Mouse (Mus musculus) heart, embryonic 12.5 days (tissue): Measurements from ENCODE around the gene Scn1b. TPM values are rescaled to one million over a fixed set of nuclear protein-coding genes. Genes with fewer than 3 reads are reported as not detected.
A peak's percentile ranks its signal among the peaks of the same experiment; 100 is the strongest.

Experiments used
- ATAC-seq: fragments of 200-750 bp; cut with Nextera tagmentation; 2 replicates; pipeline ENCODE4 v1.8.0; 2017; ENCODE audit warnings: moderate TSS enrichment, moderate library complexity; ENCODE audit not compliant: insufficient number of reproducible peaks, low FRiP score
- H3K27ac ChIP-seq: fragments of 300-500 bp; sonication (generic); 2 replicates; pipeline ENCODE4 v1.5.1; 2016; ENCODE audit warnings: mild to moderate bottlenecking, moderate library complexity; ENCODE audit not compliant: poor library complexity, severe bottlenecking
- H3K27me3 ChIP-seq: fragments of 300-500 bp; sonication (generic); replicated peaks from 2 replicates; pipeline ENCODE4 v1.6.1; 2016; ENCODE audit warnings: mild to moderate bottlenecking, moderate library complexity
- H3K36me3 ChIP-seq: fragments of 300-500 bp; sonication (generic); 2 replicates; pipeline ENCODE4 v1.6.1; 2016; ENCODE audit warnings: mild to moderate bottlenecking, moderate library complexity
- H3K4me1 ChIP-seq: fragments of 300-500 bp; sonication (generic); replicated peaks from 2 replicates; pipeline ENCODE4 v1.6.1; 2016; ENCODE audit warnings: mild to moderate bottlenecking
- H3K4me2 ChIP-seq: fragments of 300-500 bp; sonication (generic); 2 replicates; pipeline ENCODE4 v1.6.1; 2016; ENCODE audit warnings: mild to moderate bottlenecking, moderate library complexity
- H3K4me3 ChIP-seq: fragments of 300-500 bp; sonication (generic); 2 replicates; pipeline ENCODE4 v1.5.1; 2016; ENCODE audit warnings: mild to moderate bottlenecking
- H3K9ac ChIP-seq: fragments of 300-500 bp; sonication (generic); 2 replicates; pipeline ENCODE4 v1.6.1; 2016; ENCODE audit warnings: mild to moderate bottlenecking, moderate library complexity
- H3K9me3 ChIP-seq: fragments of 300-500 bp; sonication (generic); replicated peaks from 2 replicates; pipeline ENCODE4 v1.6.1; 2016; ENCODE audit warnings: mild to moderate bottlenecking, moderate library complexity
- WGBS: fragments of 180-500 bp; shearing (Covaris S2); methylation state at CpG from one replicate; pipeline ENCODE4 v1.1.7; 2016; 5-methylcytosine and 5-hydroxymethylcytosine counted together
- polyA plus RNA-seq: library from polyadenylated mRNA; unstranded; fragments of >200 nt; fragmentation: Nextera tagmentation; extraction: Ambion mirVana; gene quantifications from 2 replicates; pipeline ENCODE4 v1.2.1, GENCODE M21; 2016

Scn1b gene
- polyA plus RNA-seq, 1 experiment from 2014 or later: 5.7 TPM

DNA sequence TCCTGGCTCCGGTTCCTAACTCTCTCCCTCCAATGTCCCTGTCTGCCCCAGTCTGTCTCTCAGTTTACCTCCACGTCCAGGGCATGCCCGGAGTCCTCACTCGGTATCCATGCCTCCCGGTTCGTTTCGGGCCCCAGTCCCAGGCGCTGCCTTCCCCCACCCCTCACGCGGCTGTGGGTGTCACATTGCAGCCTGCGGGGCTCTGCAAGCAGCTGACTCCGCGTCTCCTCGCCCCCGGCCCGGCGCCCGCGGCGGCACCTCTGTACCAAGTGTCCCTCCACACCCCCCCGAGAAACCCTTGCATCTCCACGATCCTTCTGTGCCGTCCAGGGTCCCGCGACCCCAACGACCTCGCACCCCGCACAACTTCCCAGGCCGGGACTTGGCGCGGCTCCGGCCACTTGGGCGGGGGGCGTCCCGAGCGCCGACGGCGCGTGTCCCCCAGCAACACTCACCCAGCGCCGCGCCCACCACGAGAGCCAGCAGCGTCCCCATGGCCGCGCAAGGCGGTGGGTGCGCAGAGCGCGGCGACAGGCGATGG lies 522 bp downstream of the Scn1b start:
- H3K9ac ChIP-seq: peak overlapping the region; percentile 79
- peaks cover 22% of the 10 kb centered on the region for H3K27me3 ChIP-seq
- peak overlapping the region; percentile 100 for H3K4me2 ChIP-seq
- ATAC-seq: peak; percentile 29; the same call in 1 of the 2 replicates
- no peaks in the 10 kb centered on the region for H3K9me3 ChIP-seq
- peaks cover 24% of the 10 kb centered on the region for H3K4me1 ChIP-seq
- H3K4me3 ChIP-seq: peak overlapping the region; percentile 76
- 4% methylated on average over 53 of the region's 53 CpGs for WGBS
- no peak overlapping the region for H3K27ac ChIP-seq
- H3K36me3 ChIP-seq: peaks cover 29% of the 10 kb centered on the region

DNA sequence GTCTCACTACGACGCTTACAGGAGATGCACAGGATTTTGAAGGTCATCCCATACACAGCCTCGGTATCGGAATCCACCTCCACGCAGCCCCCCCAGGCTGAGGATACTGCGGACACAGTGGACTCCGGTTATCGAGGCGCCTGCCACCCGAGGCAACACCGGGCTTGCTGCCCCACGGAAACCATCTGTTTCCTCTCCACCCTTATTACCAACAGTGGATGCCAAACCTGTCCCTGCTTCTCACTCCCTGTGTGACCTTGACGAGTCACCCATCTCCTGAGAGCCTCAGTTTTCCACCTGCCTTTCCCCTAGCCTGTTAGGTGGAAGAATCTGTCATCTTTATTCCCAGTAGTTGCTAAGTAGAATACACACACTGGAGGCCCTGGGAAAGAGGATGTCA lies 1.7 kb downstream of the Scn1b start:
- no peak overlapping the region for H3K9ac ChIP-seq
- peaks cover 18% of the 10 kb centered on the region for H3K36me3 ChIP-seq
- H3K9me3 ChIP-seq: no peaks in the 10 kb centered on the region
- H3K4me2 ChIP-seq: no peak overlapping the region
- ATAC-seq: no peak
- H3K4me3 ChIP-seq: no peak overlapping the region
- 72% methylated on average over 13 of the region's 13 CpGs for WGBS
- no peak overlapping the region for H3K27ac ChIP-seq
- H3K4me1 ChIP-seq: peaks cover 24% of the 10 kb centered on the region
- H3K27me3 ChIP-seq: peaks cover 22% of the 10 kb centered on the region

DNA sequence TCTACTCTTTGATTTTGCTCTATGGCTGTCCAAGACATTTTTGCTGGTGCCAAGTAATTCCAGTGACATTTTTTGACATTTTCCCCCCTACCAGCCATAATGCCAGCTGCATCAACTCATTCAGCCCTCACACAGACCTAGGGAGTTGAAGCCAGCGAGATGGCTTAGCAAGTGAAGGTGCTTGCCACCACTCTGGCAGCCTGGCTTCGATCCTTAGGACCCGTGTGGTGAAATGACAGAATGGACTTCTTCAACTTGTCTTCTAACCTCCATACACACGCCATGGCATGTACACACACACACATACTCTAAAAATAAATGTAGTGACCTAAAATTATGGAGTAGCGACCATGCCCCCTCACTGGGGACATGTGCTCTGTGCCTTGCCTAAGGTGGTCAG lies 2.4 kb downstream of the Scn1b start:
- Histone ChIP-seq H3K27ac (no peak overlapping the region), H3K27me3 (peaks cover 22% of the 10 kb centered on the region), H3K9me3 (no peaks in the 10 kb centered on the region), H3K36me3 (peaks cover 10% of the 10 kb centered on the region), H3K4me2 (no peak overlapping the region), H3K9ac (no peak overlapping the region), H3K4me1 (peaks cover 24% of the 10 kb centered on the region), H3K4me3 (no peak overlapping the region)
- no peak for ATAC-seq
- WGBS: 77% methylated on average over 5 of the region's 5 CpGs

DNA sequence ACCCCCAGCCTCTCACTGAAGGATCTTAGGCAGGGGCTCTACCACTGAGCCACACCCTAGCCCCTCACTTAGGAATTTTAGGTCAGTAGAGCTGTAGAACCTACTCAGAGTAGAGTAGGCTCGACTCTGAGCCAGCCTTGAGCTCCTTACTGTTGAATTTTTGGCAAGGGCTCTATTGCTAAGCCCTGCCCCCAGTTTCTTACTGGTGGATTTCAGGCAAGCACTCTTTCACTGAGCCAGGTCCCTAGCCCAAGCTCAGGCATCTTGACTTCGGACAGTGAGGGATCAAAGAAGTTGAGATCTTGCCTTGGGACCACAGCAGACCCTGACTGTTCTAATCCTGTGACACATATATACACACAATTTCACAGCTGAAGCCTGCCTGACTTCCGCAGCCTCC lies 3.1 kb downstream of the Scn1b start:
- no peak overlapping the region for H3K27ac ChIP-seq
- no peak for ATAC-seq
- H3K4me1 ChIP-seq: peaks cover 24% of the 10 kb centered on the region

DNA sequence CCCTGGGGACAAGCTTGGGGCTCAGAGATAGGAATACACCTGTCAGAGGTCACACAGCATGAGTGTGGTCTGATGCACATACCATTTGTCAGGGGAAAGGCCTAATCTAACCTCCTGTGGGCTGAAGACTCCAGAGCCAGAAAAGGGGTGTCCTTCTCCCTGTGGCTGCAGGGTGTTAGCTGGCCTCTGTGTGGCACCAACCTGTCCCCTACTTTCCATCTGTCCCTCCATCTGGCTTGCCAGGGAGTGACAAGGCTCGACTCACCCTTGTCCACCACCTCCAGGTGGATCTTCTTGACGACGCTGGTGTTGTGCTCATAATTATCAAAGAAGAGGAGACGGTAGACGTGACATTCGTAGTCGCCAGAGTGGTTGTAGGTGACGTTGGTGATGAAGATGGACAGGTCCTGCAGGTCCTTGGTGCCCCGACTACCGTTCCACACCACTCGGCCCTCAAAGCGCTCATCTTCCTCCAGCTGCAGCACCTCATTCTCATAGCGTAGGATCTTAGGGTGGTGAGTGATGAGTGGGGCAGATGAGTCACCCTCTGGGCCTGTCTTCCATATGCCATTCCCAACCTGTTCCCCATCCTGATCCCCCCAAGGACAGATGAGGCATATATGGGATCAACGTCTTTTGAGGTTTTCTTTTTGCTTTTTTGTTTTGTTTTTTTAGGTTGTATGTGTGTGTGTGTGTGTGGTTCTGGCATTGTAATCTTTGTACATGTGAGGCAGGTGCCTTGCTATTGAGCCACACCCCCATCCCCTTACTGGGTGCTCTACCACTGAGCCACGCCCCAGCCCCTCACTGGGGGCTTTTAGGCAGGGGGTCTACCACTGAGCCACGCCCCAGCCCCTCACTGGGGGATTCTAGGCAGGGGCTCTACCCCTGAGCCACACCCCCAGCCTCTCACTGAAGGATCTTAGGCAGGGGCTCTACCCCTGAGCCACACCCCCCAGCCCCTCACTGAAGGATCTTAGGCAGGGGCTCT lies 3.9 kb downstream of the Scn1b start:
- Histone ChIP-seq H3K4me1 (peaks cover 16% of the 10 kb centered on the region), H3K27me3 (peaks cover 22% of the 10 kb centered on the region), H3K9me3 (no peaks in the 10 kb centered on the region), H3K27ac (no peak overlapping the region), H3K9ac (no peak overlapping the region), H3K4me2 (no peak overlapping the region), H3K36me3 (no peaks in the 10 kb centered on the region), H3K4me3 (no peak overlapping the region)
- ATAC-seq: no peak
- 85% methylated on average over 16 of the region's 16 CpGs for WGBS

More for the DNA sequence above, 3.1 kb downstream of the Scn1b start:
- WGBS: 82% methylated on average over 3 of the region's 3 CpGs
- H3K27me3 ChIP-seq: peaks cover 22% of the 10 kb centered on the region
- no peak overlapping the region for H3K4me3 ChIP-seq
- no peaks in the 10 kb centered on the region for H3K9me3 ChIP-seq
- no peak overlapping the region for H3K9ac ChIP-seq
- H3K4me2 ChIP-seq: no peak overlapping the region
- H3K36me3 ChIP-seq: peaks cover 4% of the 10 kb centered on the region; the same call in 1 of the 2 replicates

DNA sequence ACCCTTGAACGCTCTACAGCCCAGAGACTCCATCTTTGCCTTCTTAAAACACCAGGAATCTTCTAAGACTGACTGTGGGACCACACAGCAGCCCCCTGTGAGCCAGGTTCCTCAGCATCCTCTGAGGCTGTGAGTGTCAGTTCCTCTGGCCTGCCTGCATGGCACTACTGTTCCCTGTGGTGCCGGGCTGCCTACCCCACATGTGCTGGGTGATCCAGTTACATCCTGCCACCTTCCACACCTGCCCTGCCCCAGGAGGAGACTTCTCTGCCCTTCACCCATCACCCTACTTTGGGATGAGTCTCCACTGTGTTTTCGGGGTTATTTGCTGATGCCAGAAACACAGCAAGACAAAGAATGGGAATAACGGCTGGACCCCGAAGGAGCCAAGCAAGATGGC lies 7.2 kb downstream of the Scn1b start:
- WGBS: 85% methylated on average over 5 of the region's 5 CpGs
- H3K27ac ChIP-seq: no peak overlapping the region
- no peak overlapping the region for H3K4me3 ChIP-seq
- no peaks in the 10 kb centered on the region for H3K9me3 ChIP-seq
- no peaks in the 10 kb centered on the region for H3K36me3 ChIP-seq
- 0 out of 2 replicates have a peak, but pooled peaks cover 7% of the 10 kb centered on the region for H3K27me3 ChIP-seq
- H3K4me2 ChIP-seq: no peak overlapping the region
- no peak overlapping the region for H3K9ac ChIP-seq
- no peak for ATAC-seq
- H3K4me1 ChIP-seq: peaks cover 24% of the 10 kb centered on the region

DNA sequence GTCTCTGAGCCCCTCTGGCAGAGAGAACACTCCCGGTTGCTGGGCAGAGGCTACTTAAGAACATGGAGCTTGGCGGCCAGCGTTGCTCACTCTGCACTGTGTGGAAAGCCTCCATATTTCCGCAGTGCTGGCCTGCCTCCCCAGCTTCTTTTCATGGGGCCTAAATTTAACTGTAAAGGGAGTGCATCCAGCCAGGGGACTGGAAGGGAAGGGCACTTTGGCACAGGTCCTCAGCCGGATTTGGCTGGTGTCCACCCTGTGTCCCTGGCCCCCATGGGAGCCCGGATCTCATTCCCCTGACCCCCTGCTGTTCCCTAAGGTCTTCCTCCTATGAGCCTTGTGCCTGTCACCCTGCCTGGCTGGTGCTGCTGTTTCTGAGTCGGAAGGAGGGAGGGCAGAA lies 8.3 kb downstream of the Scn1b start:
- Histone ChIP-seq H3K27me3 (0 out of 2 replicates have a peak, but pooled peaks cover 6% of the 10 kb centered on the region), H3K36me3 (no peaks in the 10 kb centered on the region), H3K4me2 (no peak overlapping the region), H3K9ac (no peak overlapping the region), H3K9me3 (no peaks in the 10 kb centered on the region), H3K27ac (no peak overlapping the region), H3K4me1 (peaks cover 26% of the 10 kb centered on the region), H3K4me3 (no peak overlapping the region)
- no peak for ATAC-seq
- WGBS: 74% methylated on average over 7 of the region's 7 CpGs

DNA sequence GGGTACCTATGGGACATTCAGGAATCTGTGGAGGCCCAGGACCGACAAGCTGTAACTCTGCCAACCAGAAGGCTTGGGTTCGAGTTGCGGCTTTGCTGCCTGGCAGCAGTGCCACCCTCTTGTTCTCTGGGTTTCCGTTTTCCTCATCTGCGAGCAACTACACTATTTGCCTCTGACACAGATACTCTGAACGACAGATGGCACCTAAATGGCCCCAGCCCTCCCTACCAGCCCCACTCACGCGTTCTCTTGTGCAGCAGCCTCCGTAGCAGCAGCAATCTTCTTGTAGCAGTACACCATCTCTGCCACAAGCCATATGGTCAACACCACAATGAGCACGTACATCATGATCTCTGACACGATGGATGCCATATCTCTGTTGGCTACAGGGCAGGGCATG lies 9.3 kb downstream of the Scn1b start:
- H3K9me3 ChIP-seq: no peaks in the 10 kb centered on the region
- H3K4me1 ChIP-seq: peaks cover 26% of the 10 kb centered on the region
- H3K4me2 ChIP-seq: no peak overlapping the region
- no peak overlapping the region for H3K9ac ChIP-seq
- no peak overlapping the region for H3K27ac ChIP-seq
- 85% methylated on average over 11 of the region's 11 CpGs for WGBS
- H3K27me3 ChIP-seq: 0 out of 2 replicates have a peak, but pooled peaks cover 6% of the 10 kb centered on the region
- H3K4me3 ChIP-seq: no peak overlapping the region
- ATAC-seq: no peak
- no peaks in the 10 kb centered on the region for H3K36me3 ChIP-seq

DNA sequence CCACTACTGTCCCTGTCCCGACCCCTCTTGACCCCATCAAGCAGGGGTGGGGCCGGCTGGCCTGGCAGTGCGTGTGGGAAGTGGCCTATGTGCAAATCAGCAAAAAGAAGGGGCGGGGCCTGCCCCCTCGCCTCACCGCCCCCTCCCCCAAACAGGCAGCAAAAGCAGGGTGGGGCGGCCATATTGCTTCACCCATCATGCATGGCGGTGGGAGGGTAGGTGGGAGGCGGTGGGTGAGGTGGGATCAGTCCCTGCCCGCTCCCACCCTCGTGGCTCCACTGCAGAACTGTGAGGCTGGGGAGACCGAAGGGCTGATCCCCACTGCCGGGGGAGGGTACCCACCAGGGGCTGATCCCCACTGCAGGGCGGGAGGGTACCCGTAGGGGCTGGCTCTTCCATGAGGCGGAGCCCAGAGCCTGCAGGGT lies 10.1 kb downstream of the Scn1b start:
- peak overlapping the region; percentile 74; the same call in 1 of the 2 replicates for H3K27ac ChIP-seq
- no peak overlapping the region for H3K4me3 ChIP-seq
- no peak overlapping the region for H3K9ac ChIP-seq
- 0 out of 2 replicates have a peak, but pooled peaks cover 6% of the 10 kb centered on the region for H3K27me3 ChIP-seq
- H3K36me3 ChIP-seq: no peaks in the 10 kb centered on the region
- H3K4me1 ChIP-seq: peaks cover 32% of the 10 kb centered on the region
- 38% methylated on average over 16 of the region's 16 CpGs for WGBS
- no peaks in the 10 kb centered on the region for H3K9me3 ChIP-seq
- no peak overlapping the region for H3K4me2 ChIP-seq
- ATAC-seq: peak; percentile 33; the same call in 1 of the 2 replicates

DNA sequence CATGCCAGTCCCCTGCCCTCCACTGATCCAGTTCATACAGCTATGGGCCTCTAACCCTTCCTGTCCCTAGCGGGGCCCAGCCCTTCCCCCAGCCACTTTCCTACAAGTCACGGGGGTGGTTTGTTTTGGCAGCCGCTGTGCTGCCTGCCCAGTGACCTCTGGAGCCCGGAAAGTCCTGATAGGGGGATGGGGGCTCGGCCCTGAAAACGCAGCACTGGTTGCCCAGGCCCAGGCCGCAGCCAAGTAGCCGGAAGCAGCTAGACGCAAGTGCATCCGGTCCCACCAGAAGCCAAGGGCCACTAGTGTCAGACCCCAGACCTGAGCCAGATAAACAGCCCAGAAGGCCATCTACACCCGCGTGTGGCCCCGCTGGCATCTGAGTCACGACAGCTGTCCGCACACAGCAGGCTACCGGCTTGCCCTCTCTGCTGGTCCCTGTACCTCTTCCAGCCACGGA lies 11.2 kb downstream of the Scn1b start:
- Histone ChIP-seq H3K9me3 (no peaks in the 10 kb centered on the region), H3K9ac (no peak overlapping the region), H3K4me2 (peak overlapping the region; percentile 44), H3K4me1 (peaks cover 39% of the 10 kb centered on the region), H3K27ac (peak overlapping the region; percentile 74), H3K4me3 (no peak overlapping the region), H3K27me3 (0 out of 2 replicates have a peak, but pooled peaks cover 6% of the 10 kb centered on the region), H3K36me3 (no peaks in the 10 kb centered on the region)
- ATAC-seq: peak; percentile 82
- 11% methylated on average over 17 of the region's 17 CpGs for WGBS

DNA sequence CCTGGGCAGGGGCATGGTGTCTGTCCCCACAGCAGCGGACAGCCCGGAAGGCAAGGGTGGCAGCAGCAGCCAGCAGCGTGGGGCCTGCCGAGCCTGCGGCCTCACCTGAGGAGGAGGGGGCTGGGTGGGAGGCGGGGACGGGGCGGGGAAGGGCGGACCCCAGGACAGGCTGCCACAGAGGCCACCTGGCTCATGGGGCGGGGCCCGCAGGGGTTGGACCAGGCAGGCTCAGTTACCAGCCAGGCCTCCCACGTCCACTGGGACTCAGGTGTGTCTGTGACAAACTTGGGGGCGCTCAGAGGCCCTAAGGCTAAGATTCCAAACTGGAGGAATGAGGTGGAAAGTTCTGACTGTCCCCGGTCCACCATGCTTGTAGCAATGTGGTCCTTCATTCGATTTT lies 11.6 kb downstream of the Scn1b start, which contains the start of gene Hpn:
TSS of gene Hpn (minus strand) at position 109 of the 400 bp plus-strand sequence.
- Histone ChIP-seq H3K4me3 (no peak within 1 kb of the TSS), H3K36me3 (no peaks in the 10 kb centered on the region), H3K9me3 (no peaks in the 10 kb centered on the region), H3K27ac (peak within 1 kb of the TSS; percentile 74), H3K4me2 (peak within 1 kb of the TSS; percentile 44), H3K9ac (peak within 1 kb of the TSS; percentile 48; the same call in 1 of the 2 replicates), H3K4me1 (peaks cover 39% of the 10 kb centered on the region), H3K27me3 (0 out of 2 replicates have a peak, but pooled peaks cover 6% of the 10 kb centered on the region)
- WGBS: 16% methylated on average over 15 of the region's 15 CpGs
- peak; percentile 27 for ATAC-seq
